Mouse (Mus musculus) liver, embryonic 16.5 days (tissue): ENCODE results near the gene Gprasp2. TPM values are rescaled to one million over a fixed set of nuclear protein-coding genes. Genes with fewer than 3 reads are reported as not detected.

Source experiments
- polyA plus RNA-seq: library from polyadenylated mRNA; unstranded; fragments of >200 nt; fragmentation: Nextera tagmentation; extraction: Ambion mirVana; gene quantifications from 2 replicates; pipeline ENCODE4 v1.2.1, GENCODE M21; 2015

Gprasp2 gene
- polyA plus RNA-seq, 1 experiment from 2014 or later, result 1.5 TPM

Other genes with a start within 250 kb of the Gprasp2 start
- gene Nxf7, start 240.3 kb upstream of the Gprasp2 start, polyA plus RNA-seq, result 0.05 and 0.14 TPM in 2 replicates
- not detected in 2 replicates for gene Prame, start 211.3 kb upstream of the Gprasp2 start, polyA plus RNA-seq
- gene Tcp11x2, start 145.2 kb upstream of the Gprasp2 start, polyA plus RNA-seq, result not detected in 2 replicates
- gene Tmsb15a, start 113.8 kb upstream of the Gprasp2 start, polyA plus RNA-seq, result not detected in 2 replicates
- 2.9 and 3.5 TPM in 2 replicates for gene Armcx5, start 96.3 kb upstream of the Gprasp2 start, polyA plus RNA-seq
- gene Gprasp1, start 96.3 kb upstream of the Gprasp2 start, polyA plus RNA-seq, result 6.5 and 6.7 TPM in 2 replicates
- gene Bhlhb9, start 41.4 kb upstream of the Gprasp2 start, polyA plus RNA-seq, result 9.8 and 10.4 TPM in 2 replicates
- gene Arxes2, start 154.8 kb downstream of the Gprasp2 start, polyA plus RNA-seq, result 17.6 and 18.0 TPM in 2 replicates
- gene Arxes1, start 194.3 kb downstream of the Gprasp2 start, polyA plus RNA-seq, result 7.7 and 8.4 TPM in 2 replicates
- 160 and 181 TPM in 2 replicates for gene Bex2, start 229.2 kb downstream of the Gprasp2 start, polyA plus RNA-seq
- gene Nxf3, start 246.2 kb downstream of the Gprasp2 start, polyA plus RNA-seq, result 0.14 and 0.25 TPM in 2 replicates